Mouse (Mus musculus) right cerebral cortex, adult 18-20 months (tissue): ENCODE results near the gene Pcyox1.
"Not testable (repeated sequence)": the region's sequence is repeated elsewhere in the genome, so short reads cannot be mapped to it uniquely, and the experiment has no call there.

ENCODE experiments used
- DNase-seq: peaks from one replicate; pipeline ENCODE4 v3.0.0; 2022; ENCODE audit warnings: mixed read lengths

Gene Pcyox1

DNA sequence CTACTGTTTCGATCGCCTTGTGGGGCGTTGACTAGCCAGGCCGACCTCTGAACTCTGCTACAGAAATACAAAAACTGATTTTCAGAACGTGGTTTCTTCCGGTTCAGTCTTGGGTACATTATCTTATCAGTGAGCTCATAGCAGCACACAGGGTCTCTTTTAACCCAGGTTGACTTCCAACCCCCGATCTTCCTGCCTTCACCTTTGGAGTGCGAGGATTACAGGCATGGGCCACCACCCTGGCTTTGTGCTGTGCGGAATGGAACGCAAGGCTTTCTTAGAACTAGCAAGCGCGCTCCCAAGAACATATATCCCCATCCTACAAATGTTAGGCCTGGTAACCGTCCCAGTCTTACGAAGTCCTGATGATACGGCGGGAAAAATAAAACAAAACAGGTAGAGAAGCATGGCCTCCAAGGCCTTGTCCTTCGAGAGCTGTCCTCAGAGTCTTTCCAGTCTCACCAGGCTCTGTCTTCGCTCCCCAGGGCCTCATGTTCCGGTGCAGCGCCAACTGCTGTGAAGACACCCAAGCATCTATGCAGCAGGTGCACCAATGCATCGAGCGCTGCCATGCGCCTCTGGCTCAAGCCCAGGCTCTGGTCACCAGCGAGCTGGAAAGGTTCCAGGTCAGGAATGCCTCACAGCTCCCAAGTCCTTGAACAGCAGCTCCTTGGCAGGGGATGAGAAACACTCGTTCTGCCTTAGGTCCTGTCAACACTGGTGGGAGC is 30.7 kb downstream of the Pcyox1 start:
- DNase-seq = peak; percentile 23

- peak; percentile 93 for DNase-seq
Observed at GRCm38 (mm10) chr6:86365371-86366124, 31.4 kb downstream of the Pcyox1 start, which contains the start of gene Fam136a. TSS of gene Fam136a (plus strand) at chr6:86365646.

DNA sequence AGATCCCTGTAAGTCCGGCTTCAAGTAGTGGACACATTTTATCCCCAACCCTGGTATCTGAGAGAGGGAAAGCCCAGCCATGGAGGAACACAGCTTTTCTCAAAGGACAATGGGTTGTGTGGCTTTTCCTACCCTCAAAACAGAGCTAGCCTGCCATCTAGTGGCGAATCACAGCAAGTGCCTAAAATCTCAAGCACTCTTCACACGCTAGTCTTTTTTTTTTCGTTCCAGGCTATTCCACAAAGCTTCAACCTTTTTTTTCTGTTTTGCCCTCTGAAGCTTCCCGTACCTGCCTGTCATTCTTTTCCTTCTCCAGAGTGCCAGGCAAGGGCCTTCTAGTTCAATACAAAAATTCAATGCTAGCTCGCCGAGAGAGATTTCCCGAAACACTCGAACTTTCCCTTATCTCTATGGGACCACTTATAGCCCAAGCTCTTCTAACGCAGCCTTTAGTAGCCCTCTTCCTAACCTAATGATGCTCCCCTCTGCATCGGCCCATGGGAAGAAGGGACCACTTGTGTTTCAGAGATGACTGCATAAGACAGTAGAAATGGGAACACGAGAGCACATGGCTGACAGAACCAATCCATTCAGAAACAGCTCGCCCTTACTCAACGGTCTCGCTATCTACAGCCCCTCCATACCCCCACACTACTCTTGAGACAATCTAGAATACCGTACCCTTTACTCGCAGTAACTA is 32.4 kb downstream of the Pcyox1 start:
- DNase-seq = peak; percentile 80

- DNase-seq = no peak
Observed at GRCm38 (mm10) chr6:86361373-86361772, 35.6 kb downstream of the Pcyox1 start.

DNA sequence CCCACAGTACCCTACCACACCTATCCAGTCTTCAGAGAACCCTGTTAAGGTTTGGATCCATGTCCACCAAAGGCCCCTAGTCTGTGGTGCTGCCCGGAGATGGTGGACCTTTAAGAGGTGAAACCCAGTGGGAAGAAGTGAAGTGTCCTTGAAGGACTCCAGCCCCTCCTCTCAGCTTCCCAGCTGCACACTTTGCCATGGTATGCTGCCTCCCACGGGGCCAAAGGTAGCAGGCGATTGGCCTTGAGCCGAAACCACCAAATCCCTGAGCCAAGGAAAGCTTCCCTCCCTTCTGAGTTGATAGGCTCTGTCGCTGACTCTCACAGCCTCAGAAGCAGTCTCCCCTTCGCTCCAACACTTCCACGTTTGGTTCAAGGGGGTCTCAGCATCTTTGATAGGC is 36.3 kb downstream of the Pcyox1 start:
- no peak for DNase-seq

DNA sequence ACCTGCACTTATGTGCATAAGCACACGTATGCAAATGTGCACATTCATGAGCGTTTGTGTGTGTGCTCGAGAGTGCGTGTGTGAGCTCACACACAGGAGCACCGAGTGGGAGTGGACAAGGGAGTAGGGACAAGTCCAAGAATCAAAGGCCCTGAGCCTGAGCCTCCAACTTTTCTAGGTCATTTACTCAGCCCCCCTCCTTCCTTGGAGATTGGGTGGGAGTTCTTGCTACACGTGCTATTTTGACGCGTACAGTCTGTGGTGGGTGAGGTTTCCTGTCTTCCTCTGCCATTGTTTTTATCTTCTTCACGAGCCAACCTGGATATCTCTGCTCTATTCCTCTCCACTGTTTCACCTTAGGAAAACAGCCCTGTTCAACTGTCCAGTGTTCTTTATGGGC is 40.0 kb downstream of the Pcyox1 start:
- DNase-seq = no peak

GRCm38 (mm10) chr6:86354948-86355347 is 42.0 kb downstream of the Pcyox1 start:
- DNase-seq = no peak

- DNase-seq = peak; percentile 24
Observed at GRCm38 (mm10) chr6:86349257-86349656, 47.7 kb downstream of the Pcyox1 start.

DNA sequence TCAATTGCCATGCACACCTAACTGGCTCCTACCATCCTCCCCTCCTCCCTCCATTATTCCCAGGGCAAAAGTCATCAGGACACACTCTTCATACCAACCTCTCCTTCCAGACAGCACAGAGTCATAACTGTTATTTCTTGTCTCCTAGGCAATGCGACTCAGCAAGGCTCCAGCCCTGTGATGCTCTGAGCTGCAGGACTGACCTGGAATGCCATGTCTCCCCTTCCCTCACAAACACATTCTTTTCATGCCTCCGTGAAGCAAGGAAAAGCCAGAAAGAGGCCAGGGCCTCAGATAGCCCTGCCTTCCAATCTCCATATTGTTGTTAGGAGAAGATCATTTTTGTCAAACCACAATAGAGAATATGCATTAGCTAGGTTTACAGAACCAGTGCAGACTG is 50.9 kb downstream of the Pcyox1 start:
- DNase-seq = no peak

DNA sequence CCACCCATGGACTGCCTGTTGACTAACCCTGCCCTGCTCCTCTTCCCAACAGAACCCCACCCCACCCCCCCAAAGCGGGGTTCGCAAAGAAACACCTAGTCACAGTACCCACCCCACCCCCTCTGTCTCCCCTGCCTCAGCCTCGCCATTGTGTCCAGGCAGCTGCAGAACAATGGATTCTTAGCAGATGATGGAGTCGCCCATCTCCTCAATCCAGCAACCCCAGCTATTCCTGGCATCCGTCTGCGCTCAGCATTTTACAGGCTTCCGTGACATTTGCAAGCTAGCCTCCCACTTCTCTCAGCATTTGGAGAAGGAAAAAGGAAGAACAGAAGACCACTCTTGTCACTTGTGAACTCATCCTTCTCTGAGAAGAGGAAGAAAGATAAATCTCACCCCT is 53.3 kb downstream of the Pcyox1 start:
- peak; percentile 25 for DNase-seq

GRCm38 (mm10) chr6:86336340-86336739 is 60.6 kb downstream of the Pcyox1 start:
- DNase-seq = not testable (repeated sequence)
